Mouse (Mus musculus) left cerebral cortex, adult 11 months (tissue): ENCODE measurements around the gene Asns.
"Not testable (repeated sequence)": the region's sequence is repeated elsewhere in the genome, so short reads cannot be mapped to it uniquely, and the experiment has no call there.

Experiments
- DNase-seq: peaks from one replicate; pipeline ENCODE4 v3.0.0; 2022; ENCODE audit warnings: low spot score

Asns gene

GRCm38 (mm10) chr6:7676194-7676901 lies 16.7 kb downstream of the Asns start:
- DNase-seq = no peak

GRCm38 (mm10) chr6:7672438-7673253 lies 20.4 kb downstream of the Asns start:
- no peak for DNase-seq

GRCm38 (mm10) chr6:7671429-7671828 lies 21.6 kb downstream of the Asns start:
- DNase-seq = no peak

GRCm38 (mm10) chr6:7670588-7670987 lies 22.5 kb downstream of the Asns start:
- DNase-seq = no peak

- DNase-seq = no peak
Observed at GRCm38 (mm10) chr6:7669721-7670120, 23.3 kb downstream of the Asns start.

- DNase-seq = no peak
Observed at GRCm38 (mm10) chr6:7668332-7668731, 24.7 kb downstream of the Asns start.

- DNase-seq = not testable (repeated sequence)
Observed at GRCm38 (mm10) chr6:7665902-7666301, 27.2 kb downstream of the Asns start.

- DNase-seq = no peak
Observed at GRCm38 (mm10) chr6:7661455-7661854, 31.6 kb downstream of the Asns start.

GRCm38 (mm10) chr6:7660377-7661080 lies 32.5 kb downstream of the Asns start:
- DNase-seq = no peak

GRCm38 (mm10) chr6:7656601-7657000 lies 36.5 kb downstream of the Asns start:
- DNase-seq = no peak

- no peak for DNase-seq
Observed at GRCm38 (mm10) chr6:7648458-7648857, 44.6 kb downstream of the Asns start.
